Mouse (Mus musculus): ENCODE results near the gene Parp2. TPM values are rescaled to one million over a fixed set of nuclear protein-coding genes. Genes with fewer than 3 reads are reported as not detected.

The Parp2 gene
- polyA plus RNA-seq, 1 experiment, result 22.1 TPM

DNA sequence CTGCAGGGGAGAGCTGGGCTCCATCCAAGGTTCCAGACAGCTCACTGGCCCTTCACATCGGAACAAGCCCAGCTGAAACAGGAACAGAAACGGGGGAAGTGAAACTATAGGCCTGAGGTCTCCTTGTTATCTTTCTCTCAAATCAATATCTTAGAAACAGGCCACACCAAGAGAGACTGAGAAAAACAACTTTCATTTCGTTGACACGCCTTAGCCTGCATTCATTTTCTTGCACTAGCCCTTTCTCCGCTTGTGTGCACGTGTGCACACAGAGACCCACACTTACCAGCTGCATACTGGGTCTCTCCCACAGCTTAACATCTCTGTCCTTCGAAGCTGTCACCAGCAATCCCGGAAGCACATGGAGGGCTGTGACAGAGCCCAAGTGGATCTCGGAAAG, 16.6 kb downstream of the Parp2 start:
- H3K79me2 ChIP-seq (ENCODE audit: control insufficient read depth, insufficient read depth), result no peaks in the 10 kb centered on the region
- H3K4me3 ChIP-seq, result no peak overlapping the region
- TF ChIP-seq TCF12 (IDR thresholded peaks at IDR 0.05; ENCODE audit: insufficient read depth, poor library complexity, severe bottlenecking) (no peak), MYOG (IDR thresholded peaks at IDR 0.05; ENCODE audit: control insufficient read depth in 1 of 3, insufficient read depth in 1 of 3, insufficient read length in 2 of 3, low read depth in 2 of 3) (no peak), SRF (IDR thresholded peaks at IDR 0.05; ENCODE audit: control insufficient read depth, insufficient read length, low read depth) (no peak), USF1 (IDR thresholded peaks at IDR 0.05; ENCODE audit: low read depth) (no peak), TCF3 (IDR thresholded peaks at IDR 0.05; ENCODE audit: insufficient read length, low read depth) (no peak), MYOD1 (IDR thresholded peaks at IDR 0.05; ENCODE audit: control insufficient read depth in 1 of 3, insufficient read length in 2 of 3, low read depth in 2 of 3) (no peak)
- H3ac ChIP-seq (ENCODE audit: control insufficient read depth, insufficient read length), result no peak overlapping the region
- no peaks in the 10 kb centered on the region for H3K27me3 ChIP-seq (ENCODE audit: control insufficient read depth, insufficient read depth, insufficient read length)
- no peak overlapping the region for H3K4me2 ChIP-seq (ENCODE audit: low read depth)
- H3K36me3 ChIP-seq (ENCODE audit: control insufficient read depth, insufficient read depth), result peaks cover 22% of the 10 kb centered on the region

DNA sequence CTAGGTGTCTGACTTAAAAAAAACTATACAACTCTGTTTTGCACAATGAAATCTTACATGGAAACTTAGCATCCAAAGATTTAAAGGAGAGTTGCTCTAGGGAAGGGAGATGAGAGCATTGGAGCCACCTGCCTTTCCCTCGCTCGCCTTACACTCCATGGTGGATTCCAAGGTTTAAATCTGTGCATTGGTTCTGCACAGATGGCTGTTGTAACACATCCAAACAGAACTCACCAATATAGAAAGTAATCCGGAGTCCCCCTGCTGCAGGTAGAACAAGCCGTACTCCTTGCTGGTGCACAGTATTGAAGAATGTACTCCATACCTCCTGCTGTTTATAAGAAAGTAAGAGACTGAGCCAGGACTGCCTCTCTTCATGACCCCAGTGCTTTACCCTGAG, 18.9 kb downstream of the Parp2 start:
- no peak overlapping the region for H3K4me3 ChIP-seq
- peaks cover 23% of the 10 kb centered on the region for H3K36me3 ChIP-seq (ENCODE audit: control insufficient read depth, insufficient read depth)
- no peaks in the 10 kb centered on the region for H3K79me2 ChIP-seq (ENCODE audit: control insufficient read depth, insufficient read depth)
- no peak overlapping the region for H3ac ChIP-seq (ENCODE audit: control insufficient read depth, insufficient read length)
- H3K4me2 ChIP-seq (ENCODE audit: low read depth), result no peak overlapping the region
- TF ChIP-seq REST (IDR thresholded peaks at IDR 0.05; ENCODE audit: insufficient read depth, insufficient read length) (no peak), TCF12 (IDR thresholded peaks at IDR 0.05; ENCODE audit: insufficient read depth, poor library complexity, severe bottlenecking) (no peak), SRF (IDR thresholded peaks at IDR 0.05; ENCODE audit: control insufficient read depth, insufficient read length, low read depth) (no peak), TCF3 (IDR thresholded peaks at IDR 0.05; ENCODE audit: insufficient read length, low read depth) (no peak), MYOD1 (IDR thresholded peaks at IDR 0.05; ENCODE audit: control insufficient read depth in 1 of 3, insufficient read length in 2 of 3, low read depth in 2 of 3) (no peak), POLR2A (IDR thresholded peaks at IDR 0.05; ENCODE audit: insufficient read length, low read depth) (no peak), MYOG (IDR thresholded peaks at IDR 0.05; ENCODE audit: control insufficient read depth in 1 of 3, insufficient read depth in 1 of 3, insufficient read length in 2 of 3, low read depth in 2 of 3) (no peak), POLR2AphosphoS2 (IDR thresholded peaks at IDR 0.05; ENCODE audit: insufficient read length, low read depth) (no peak), CEBPB (IDR thresholded peaks at IDR 0.05; ENCODE audit: insufficient read depth, poor library complexity, severe bottlenecking) (no peak), USF1 (IDR thresholded peaks at IDR 0.05; ENCODE audit: low read depth) (no peak), MAX (IDR thresholded peaks at IDR 0.05; ENCODE audit: low read depth) (no peak), E2F4 (IDR thresholded peaks at IDR 0.05; ENCODE audit: insufficient read depth) (no peak)
- no peaks in the 10 kb centered on the region for H3K27me3 ChIP-seq (ENCODE audit: control insufficient read depth, insufficient read depth, insufficient read length)

DNA sequence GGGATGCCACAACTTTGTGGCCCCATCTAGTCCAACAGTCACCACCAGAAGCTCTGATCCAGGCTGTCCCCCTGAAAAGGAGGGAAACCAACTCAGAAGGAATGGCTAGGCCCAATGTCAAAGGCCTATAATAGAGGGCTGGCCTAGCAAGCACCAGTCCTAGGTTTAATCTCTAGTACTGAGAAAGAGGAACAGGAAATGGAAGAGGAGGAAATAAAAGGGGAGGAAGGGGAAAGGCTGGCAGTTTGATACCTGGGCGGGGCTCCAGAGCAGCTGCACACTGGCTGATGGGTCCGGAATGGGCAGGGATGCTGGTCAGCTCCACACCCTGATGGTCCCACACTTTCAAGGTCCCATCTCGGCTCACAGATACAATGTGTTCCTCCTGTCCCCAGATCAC, 22.2 kb downstream of the Parp2 start:
- Histone ChIP-seq H3K4me2 (ENCODE audit: low read depth) (no peak overlapping the region), H3K4me3 (no peak overlapping the region), H3K36me3 (ENCODE audit: control insufficient read depth, insufficient read depth) (peaks cover 23% of the 10 kb centered on the region), H3ac (ENCODE audit: control insufficient read depth, insufficient read length) (no peak overlapping the region), H3K27me3 (ENCODE audit: control insufficient read depth, insufficient read depth, insufficient read length) (no peaks in the 10 kb centered on the region), H3K79me2 (ENCODE audit: control insufficient read depth, insufficient read depth) (no peaks in the 10 kb centered on the region)
- TF ChIP-seq E2F4 (IDR thresholded peaks at IDR 0.05; ENCODE audit: insufficient read depth), result no peak
- TF ChIP-seq MAX (IDR thresholded peaks at IDR 0.05; ENCODE audit: low read depth), result no peak
- no peak for TF ChIP-seq USF1 (IDR thresholded peaks at IDR 0.05; ENCODE audit: low read depth)
- TF ChIP-seq SRF (IDR thresholded peaks at IDR 0.05; ENCODE audit: control insufficient read depth, insufficient read length, low read depth), result no peak
- no peak for TF ChIP-seq REST (IDR thresholded peaks at IDR 0.05; ENCODE audit: insufficient read depth, insufficient read length)
- no peak for TF ChIP-seq MYOG (IDR thresholded peaks at IDR 0.05; ENCODE audit: control insufficient read depth in 1 of 3, insufficient read depth in 1 of 3, insufficient read length in 2 of 3, low read depth in 2 of 3)
- TF ChIP-seq MYOD1 (IDR thresholded peaks at IDR 0.05; ENCODE audit: control insufficient read depth in 1 of 3, insufficient read length in 2 of 3, low read depth in 2 of 3), result no peak
- no peak for TF ChIP-seq TCF12 (IDR thresholded peaks at IDR 0.05; ENCODE audit: insufficient read depth, poor library complexity, severe bottlenecking)

DNA sequence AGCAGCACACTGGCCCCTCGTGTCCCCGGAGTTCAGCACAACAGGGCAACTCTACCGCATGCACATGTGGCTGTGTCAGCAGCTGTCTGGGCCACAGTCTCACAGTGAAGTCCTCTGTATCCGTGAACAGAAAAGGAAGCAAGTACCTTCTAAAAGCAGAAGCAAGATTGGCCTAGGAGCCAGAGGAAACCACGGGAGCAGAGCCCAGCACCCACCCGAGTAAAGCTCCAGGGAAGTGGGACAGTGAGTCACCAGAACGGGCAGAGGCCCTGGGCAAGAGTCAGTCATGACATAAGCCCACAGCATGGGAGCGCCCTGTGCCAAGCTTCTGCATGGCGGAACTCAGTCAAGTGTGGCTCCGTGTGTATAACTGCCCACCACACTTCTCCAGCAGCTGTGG, 26.3 kb downstream of the Parp2 start:
- no peak overlapping the region for H3K4me3 ChIP-seq
- peaks cover 20% of the 10 kb centered on the region for H3K36me3 ChIP-seq (ENCODE audit: control insufficient read depth, insufficient read depth)
- H3K79me2 ChIP-seq (ENCODE audit: control insufficient read depth, insufficient read depth), result no peaks in the 10 kb centered on the region
- TF ChIP-seq E2F4 (IDR thresholded peaks at IDR 0.05; ENCODE audit: insufficient read depth) (no peak), REST (IDR thresholded peaks at IDR 0.05; ENCODE audit: insufficient read depth, insufficient read length) (no peak), TCF3 (IDR thresholded peaks at IDR 0.05; ENCODE audit: insufficient read length, low read depth) (no peak), SRF (IDR thresholded peaks at IDR 0.05; ENCODE audit: control insufficient read depth, insufficient read length, low read depth) (no peak), POLR2AphosphoS2 (IDR thresholded peaks at IDR 0.05; ENCODE audit: insufficient read length, low read depth) (no peak), USF1 (IDR thresholded peaks at IDR 0.05; ENCODE audit: low read depth) (no peak), MYOG (IDR thresholded peaks at IDR 0.05; ENCODE audit: control insufficient read depth in 1 of 3, insufficient read depth in 1 of 3, insufficient read length in 2 of 3, low read depth in 2 of 3) (no peak), POLR2A (IDR thresholded peaks at IDR 0.05; ENCODE audit: insufficient read length, low read depth) (no peak), MYOD1 (IDR thresholded peaks at IDR 0.05; ENCODE audit: control insufficient read depth in 1 of 3, insufficient read length in 2 of 3, low read depth in 2 of 3) (no peak), TCF12 (IDR thresholded peaks at IDR 0.05; ENCODE audit: insufficient read depth, poor library complexity, severe bottlenecking) (no peak), MAX (IDR thresholded peaks at IDR 0.05; ENCODE audit: low read depth) (no peak), CEBPB (IDR thresholded peaks at IDR 0.05; ENCODE audit: insufficient read depth, poor library complexity, severe bottlenecking) (no peak)
- H3ac ChIP-seq (ENCODE audit: control insufficient read depth, insufficient read length), result no peak overlapping the region
- no peak overlapping the region for H3K4me2 ChIP-seq (ENCODE audit: low read depth)
- H3K27me3 ChIP-seq (ENCODE audit: control insufficient read depth, insufficient read depth, insufficient read length), result no peaks in the 10 kb centered on the region

GRCm38 (mm10) chr14:50834435-50834834, 26.8 kb downstream of the Parp2 start:
- Histone ChIP-seq H3ac (ENCODE audit: control insufficient read depth, insufficient read length) (no peak overlapping the region), H3K36me3 (ENCODE audit: control insufficient read depth, insufficient read depth) (peaks cover 17% of the 10 kb centered on the region), H3K79me2 (ENCODE audit: control insufficient read depth, insufficient read depth) (no peaks in the 10 kb centered on the region), H3K4me2 (ENCODE audit: low read depth) (no peak overlapping the region), H3K4me3 (no peak overlapping the region), H3K27me3 (ENCODE audit: control insufficient read depth, insufficient read depth, insufficient read length) (no peaks in the 10 kb centered on the region)
- TF ChIP-seq POLR2AphosphoS2 (IDR thresholded peaks at IDR 0.05; ENCODE audit: insufficient read length, low read depth), result no peak
- TF ChIP-seq SRF (IDR thresholded peaks at IDR 0.05; ENCODE audit: control insufficient read depth, insufficient read length, low read depth), result no peak
- TF ChIP-seq MYOD1 (IDR thresholded peaks at IDR 0.05; ENCODE audit: control insufficient read depth in 1 of 3, insufficient read length in 2 of 3, low read depth in 2 of 3), result no peak
- no peak for TF ChIP-seq TCF3 (IDR thresholded peaks at IDR 0.05; ENCODE audit: insufficient read length, low read depth)
- TF ChIP-seq MYOG (IDR thresholded peaks at IDR 0.05; ENCODE audit: control insufficient read depth in 1 of 3, insufficient read depth in 1 of 3, insufficient read length in 2 of 3, low read depth in 2 of 3), result no peak
- no peak for TF ChIP-seq TCF12 (IDR thresholded peaks at IDR 0.05; ENCODE audit: insufficient read depth, poor library complexity, severe bottlenecking)
- TF ChIP-seq POLR2A (IDR thresholded peaks at IDR 0.05; ENCODE audit: insufficient read length, low read depth), result no peak
- no peak for TF ChIP-seq CEBPB (IDR thresholded peaks at IDR 0.05; ENCODE audit: insufficient read depth, poor library complexity, severe bottlenecking)
- TF ChIP-seq MAX (IDR thresholded peaks at IDR 0.05; ENCODE audit: low read depth), result no peak
- no peak for TF ChIP-seq E2F4 (IDR thresholded peaks at IDR 0.05; ENCODE audit: insufficient read depth)
- TF ChIP-seq REST (IDR thresholded peaks at IDR 0.05; ENCODE audit: insufficient read depth, insufficient read length), result no peak
- TF ChIP-seq USF1 (IDR thresholded peaks at IDR 0.05; ENCODE audit: low read depth), result no peak
